Mouse (Mus musculus) bone marrow, adult 2 months (tissue): ENCODE data around the gene Pdlim3. TPM values are rescaled to one million over a fixed set of nuclear protein-coding genes. Genes with fewer than 3 reads are reported as not detected.

ENCODE experiments used
- H3K27ac ChIP-seq: fragments of 200-500 bp; 2 replicates; pipeline ENCODE4 v1.5.1; 2012; ENCODE audit warnings: low read depth, mild to moderate bottlenecking, control low read depth, inconsistent platforms, low read length; ENCODE audit not compliant: control insufficient read depth, poor library complexity, insufficient read depth
- H3K4me1 ChIP-seq: fragments of 200-500 bp; 2 replicates; pipeline ENCODE4 v1.6.1; 2011; ENCODE audit warnings: low read length; ENCODE audit not compliant: control insufficient read depth, insufficient read depth
- H3K4me3 ChIP-seq: fragments of 200-500 bp; replicated peaks from 2 replicates; pipeline ENCODE3; 2011; ENCODE audit warnings: mild to moderate bottlenecking, low read depth, low read length, control low read depth; ENCODE audit not compliant: control insufficient read depth
- CTCF ChIP-seq: fragments of 200-500 bp; IDR thresholded peaks from 2 replicates; pipeline ENCODE4 v1.5.1; 2011; ENCODE audit warnings: low read length, control low read depth; ENCODE audit not compliant: control insufficient read depth, insufficient read depth
- POLR2A ChIP-seq: fragments of 200-500 bp; IDR thresholded peaks from 2 replicates; pipeline ENCODE4 v1.6.1; 2011; ENCODE audit warnings: low read depth, mild to moderate bottlenecking, control low read depth, low read length, borderline replicate concordance; ENCODE audit not compliant: control insufficient read depth
- WGBS: fragments of 180-500 bp; shearing (Covaris S2); methylation state at CpG from one replicate; pipeline ENCODE4 v1.1.7; 2018; 5-methylcytosine and 5-hydroxymethylcytosine counted together
- polyA plus RNA-seq: library from polyadenylated mRNA; stranded (reverse); fragments of >200 nt; gene quantifications from 2 replicates; pipeline ENCODE4 v1.2.4, GENCODE M21; 2011; ENCODE audit warnings: low replicate concordance; ENCODE audit not compliant: missing spikeins, insufficient read depth, insufficient read length

The Pdlim3 gene
- polyA plus RNA-seq, 1 experiment = 3.0 TPM

DNA sequence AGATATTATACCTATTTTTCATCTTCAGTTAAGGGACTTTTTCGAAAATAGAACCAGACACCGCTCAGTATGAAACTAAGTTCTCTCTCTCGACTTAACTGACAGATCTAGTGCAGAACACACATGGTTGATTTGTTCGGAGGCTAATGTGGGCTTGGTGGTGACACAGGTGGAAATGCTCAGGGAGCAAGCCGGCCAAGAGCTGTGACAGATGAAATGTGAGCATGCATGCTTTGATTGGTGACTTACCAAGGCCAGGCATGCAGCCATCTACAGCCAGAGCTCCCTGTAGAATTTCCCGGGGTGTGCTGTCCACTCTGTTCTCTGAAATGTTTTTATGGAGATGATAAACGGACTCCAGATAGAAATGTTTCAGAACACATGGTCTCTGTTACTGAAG lies 13.2 kb upstream of the Pdlim3 start:
- 82% methylated on average over 7 of the region's 7 CpGs for WGBS
- TF ChIP-seq CTCF = no peak
- no peak for TF ChIP-seq POLR2A

DNA sequence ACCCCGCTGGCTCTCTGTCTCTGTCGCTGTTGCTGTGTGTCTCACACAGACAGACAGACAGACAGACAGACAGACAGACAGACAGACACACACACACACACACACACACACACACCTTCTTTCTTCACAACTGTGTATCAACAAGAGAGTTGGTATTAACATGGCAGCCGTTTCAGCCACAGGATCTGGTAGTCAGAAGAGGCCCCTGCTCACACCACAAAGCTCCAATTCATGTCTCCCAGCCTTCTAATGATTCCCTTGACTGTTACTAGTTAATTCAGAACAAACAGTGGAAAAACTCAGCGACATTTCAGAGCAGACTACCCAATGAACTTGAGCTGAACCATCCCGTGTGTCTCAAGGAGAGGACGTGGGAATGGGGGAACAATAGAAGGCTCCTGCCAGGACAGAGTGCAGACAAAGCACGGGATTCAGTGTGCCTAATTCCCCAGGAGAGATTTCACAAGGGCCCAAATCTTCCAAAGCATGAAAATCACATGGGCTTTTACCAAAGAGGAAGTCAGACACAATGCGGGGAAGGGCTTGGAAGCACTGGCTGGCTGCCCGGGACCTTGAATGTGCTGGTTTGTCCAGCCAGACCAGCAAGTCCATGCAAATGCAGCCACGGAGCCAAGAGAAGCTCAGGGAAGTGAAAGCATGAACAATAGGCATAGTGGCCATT lies 10.2 kb upstream of the Pdlim3 start:
- TF ChIP-seq POLR2A (no peak), CTCF (no peak)
- Histone ChIP-seq H3K27ac (no peak overlapping the region; the same call in 1 of the 2 replicates), H3K4me1 (no peaks in the 10 kb centered on the region), H3K4me3 (no peak overlapping the region)
- 31% methylated on average over 10 of the region's 10 CpGs for WGBS

More for the DNA sequence above, 13.2 kb upstream of the Pdlim3 start:
- H3K27ac ChIP-seq = no peak overlapping the region
- H3K4me3 ChIP-seq = no peak overlapping the region
- no peaks in the 10 kb centered on the region for H3K4me1 ChIP-seq

DNA sequence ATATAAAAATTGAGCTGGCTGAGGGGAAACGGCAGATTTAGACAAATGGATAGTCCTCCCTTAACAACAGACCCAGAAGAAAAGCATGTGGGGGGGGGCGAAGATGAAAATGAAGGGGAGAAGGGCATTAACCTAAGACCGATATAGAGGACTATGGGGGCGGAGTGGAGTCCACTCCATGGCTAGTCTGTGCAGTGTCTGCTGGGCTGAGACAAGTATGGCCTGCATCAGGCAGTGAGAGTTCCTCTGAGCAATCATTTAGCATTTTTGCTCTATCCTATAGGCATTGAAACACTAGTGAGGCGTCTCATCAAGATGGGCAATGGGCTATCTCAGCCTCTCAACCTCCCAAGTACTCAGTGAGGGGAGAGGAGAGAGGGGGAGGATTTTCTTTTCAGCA lies 8.9 kb upstream of the Pdlim3 start:
- H3K27ac ChIP-seq = no peak overlapping the region
- no peaks in the 10 kb centered on the region for H3K4me1 ChIP-seq
- TF ChIP-seq CTCF (no peak), POLR2A (no peak)
- no peak overlapping the region for H3K4me3 ChIP-seq
- WGBS = 75% methylated on average over 5 of the region's 5 CpGs

DNA sequence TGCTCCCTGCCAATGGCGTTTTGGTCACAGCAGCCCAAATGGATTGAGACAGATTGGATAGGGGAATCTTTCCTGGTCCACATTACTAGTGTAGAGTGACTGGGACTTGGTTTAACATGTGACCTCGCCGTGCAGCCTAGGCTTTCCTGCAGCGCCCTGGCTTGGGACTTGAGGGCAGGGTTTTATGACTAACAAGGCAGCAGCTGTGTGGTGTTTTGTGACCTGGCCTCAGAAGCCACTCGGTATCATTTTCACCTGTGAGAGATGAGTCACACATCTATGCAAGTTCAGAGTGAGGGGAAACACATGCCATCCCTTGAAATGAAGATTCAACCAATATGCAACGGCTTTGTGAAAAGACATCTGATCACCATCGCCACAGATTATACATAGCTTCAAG lies 7.6 kb upstream of the Pdlim3 start:
- TF ChIP-seq CTCF (no peak), POLR2A (no peak)
- WGBS = 81% methylated on average over 7 of the region's 7 CpGs
- H3K4me1 ChIP-seq = no peaks in the 10 kb centered on the region

DNA sequence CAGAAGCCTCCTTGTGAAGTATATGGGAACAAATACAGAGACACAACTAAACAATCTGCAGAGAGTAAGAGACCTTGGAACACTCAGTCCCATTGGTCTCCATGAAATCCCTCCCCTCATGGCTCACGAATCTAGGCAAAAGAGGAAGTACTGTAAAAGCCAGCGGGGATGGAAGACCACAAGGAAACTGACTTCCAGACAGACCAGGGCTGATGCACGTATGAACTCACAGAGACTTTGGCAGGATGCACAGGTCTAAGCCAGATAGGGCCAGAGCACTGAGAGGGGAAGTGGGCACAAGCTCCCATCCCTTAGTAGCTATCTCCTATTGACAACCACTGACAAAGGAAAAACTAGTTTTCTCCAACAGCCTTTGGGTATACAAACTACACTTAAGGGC lies 4.8 kb upstream of the Pdlim3 start:
- Histone ChIP-seq H3K4me1 (no peaks in the 10 kb centered on the region), H3K27ac (no peak overlapping the region), H3K4me3 (no peak overlapping the region)
- TF ChIP-seq CTCF = no peak
- TF ChIP-seq POLR2A = no peak
- 5% methylated on average over 3 of the region's 3 CpGs for WGBS

More for the DNA sequence above, 7.6 kb upstream of the Pdlim3 start:
- no peak overlapping the region for H3K27ac ChIP-seq
- no peak overlapping the region for H3K4me3 ChIP-seq

DNA sequence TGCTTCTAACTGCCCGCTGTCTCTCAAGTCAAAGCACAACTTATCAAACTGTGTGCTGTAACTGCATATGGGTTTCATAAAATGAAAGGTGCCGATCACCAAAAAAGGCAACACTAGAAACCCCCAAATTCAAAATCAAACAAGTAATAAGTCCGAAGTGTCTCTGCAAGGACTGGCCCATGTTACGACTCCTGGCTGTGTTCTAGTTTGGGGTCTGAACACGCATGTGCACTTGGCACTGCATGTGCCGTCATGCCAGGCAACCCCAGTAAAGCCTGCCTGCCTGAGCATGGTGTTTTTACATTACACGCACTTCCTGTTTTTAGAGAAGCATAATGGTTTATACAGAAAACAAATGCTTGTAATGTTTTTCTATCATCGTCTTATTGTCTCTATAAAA lies 3.5 kb upstream of the Pdlim3 start:
- Histone ChIP-seq H3K4me3 (no peak overlapping the region), H3K4me1 (no peaks in the 10 kb centered on the region), H3K27ac (no peak overlapping the region)
- WGBS = 85% methylated on average over 8 of the region's 8 CpGs
- no peak for TF ChIP-seq CTCF
- no peak for TF ChIP-seq POLR2A

DNA sequence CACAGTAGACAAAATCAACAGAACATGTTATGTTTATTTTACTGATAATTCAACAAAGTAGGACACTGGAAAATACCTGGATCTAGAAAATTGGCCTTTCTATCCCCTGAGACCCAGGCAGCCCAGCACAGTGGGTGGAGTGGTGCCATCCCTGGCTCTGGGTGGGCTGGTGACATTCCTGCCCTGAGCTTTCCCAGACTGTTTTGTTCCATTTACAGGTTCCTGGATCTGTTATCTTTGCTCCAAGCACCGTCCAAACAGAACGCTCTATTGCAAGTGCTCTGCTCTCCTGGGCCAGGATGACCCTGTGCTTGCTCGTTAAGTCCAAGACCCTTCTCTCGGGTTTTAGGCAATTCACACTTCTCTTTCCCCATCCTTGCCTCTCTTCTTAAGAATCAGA lies 1.5 kb upstream of the Pdlim3 start:
- Histone ChIP-seq H3K27ac (no peak overlapping the region), H3K4me3 (no peak overlapping the region), H3K4me1 (no peaks in the 10 kb centered on the region)
- TF ChIP-seq POLR2A (no peak), CTCF (no peak)
- 70% methylated on average over 4 of the region's 4 CpGs for WGBS

DNA sequence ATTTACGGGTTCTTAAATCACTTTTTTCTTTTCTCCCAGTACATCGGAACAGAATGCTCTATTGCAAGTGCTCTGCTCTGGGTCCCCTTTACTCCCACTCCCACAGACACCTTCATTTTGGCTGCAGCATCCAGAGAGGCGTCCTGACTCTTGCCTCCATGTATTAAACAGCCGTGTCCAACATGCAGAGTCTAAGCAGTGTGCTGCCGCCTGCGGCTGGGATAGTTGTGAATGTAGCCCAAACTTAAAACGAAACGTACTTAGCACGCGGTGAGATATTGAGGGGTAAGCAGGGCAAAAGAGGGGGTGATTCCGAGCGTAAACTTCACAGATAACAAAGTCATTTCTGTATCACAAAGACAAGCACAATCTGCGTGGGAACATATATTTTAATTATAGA lies 709 bp upstream of the Pdlim3 start:
- TF ChIP-seq POLR2A (no peak), CTCF (no peak)
- WGBS = 13% methylated on average over 13 of the region's 13 CpGs
- H3K27ac ChIP-seq = no peak overlapping the region
- no peak overlapping the region for H3K4me3 ChIP-seq
- H3K4me1 ChIP-seq = no peaks in the 10 kb centered on the region

DNA sequence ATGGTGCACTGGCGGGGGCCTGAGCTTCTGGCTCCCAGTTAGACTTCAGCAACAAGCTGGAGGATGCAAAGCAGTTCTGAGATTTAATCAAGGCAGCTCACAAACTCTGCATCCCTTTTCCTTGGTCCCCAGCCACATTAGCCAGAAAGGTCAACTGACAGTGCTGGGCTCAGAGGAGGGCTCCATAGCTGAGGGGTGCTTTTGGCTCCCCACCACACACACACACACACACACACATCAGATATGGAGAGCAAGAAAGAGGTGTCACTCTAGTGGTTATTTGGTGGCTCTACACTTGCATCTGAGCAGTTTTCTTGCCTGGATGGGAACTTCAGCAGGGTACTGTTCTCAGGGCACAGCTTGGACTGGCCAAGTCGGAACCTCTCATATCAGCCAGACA lies 514 bp downstream of the Pdlim3 start:
- 32% methylated on average over 2 of the region's 2 CpGs for WGBS
- TF ChIP-seq POLR2A (no peak), CTCF (no peak)
- H3K4me1 ChIP-seq = no peaks in the 10 kb centered on the region
- H3K27ac ChIP-seq = no peak overlapping the region
- H3K4me3 ChIP-seq = no peak overlapping the region
